Mouse (Mus musculus) yolk sac, embryonic 10.5 days (tissue): Measurements from ENCODE around the gene Tmem132e.

Experiments
- DNase-seq: peaks from one replicate; pipeline ENCODE4 v3.0.0-alpha.2; 2017; ENCODE audit warnings: low spot score

The Tmem132e gene

DNA sequence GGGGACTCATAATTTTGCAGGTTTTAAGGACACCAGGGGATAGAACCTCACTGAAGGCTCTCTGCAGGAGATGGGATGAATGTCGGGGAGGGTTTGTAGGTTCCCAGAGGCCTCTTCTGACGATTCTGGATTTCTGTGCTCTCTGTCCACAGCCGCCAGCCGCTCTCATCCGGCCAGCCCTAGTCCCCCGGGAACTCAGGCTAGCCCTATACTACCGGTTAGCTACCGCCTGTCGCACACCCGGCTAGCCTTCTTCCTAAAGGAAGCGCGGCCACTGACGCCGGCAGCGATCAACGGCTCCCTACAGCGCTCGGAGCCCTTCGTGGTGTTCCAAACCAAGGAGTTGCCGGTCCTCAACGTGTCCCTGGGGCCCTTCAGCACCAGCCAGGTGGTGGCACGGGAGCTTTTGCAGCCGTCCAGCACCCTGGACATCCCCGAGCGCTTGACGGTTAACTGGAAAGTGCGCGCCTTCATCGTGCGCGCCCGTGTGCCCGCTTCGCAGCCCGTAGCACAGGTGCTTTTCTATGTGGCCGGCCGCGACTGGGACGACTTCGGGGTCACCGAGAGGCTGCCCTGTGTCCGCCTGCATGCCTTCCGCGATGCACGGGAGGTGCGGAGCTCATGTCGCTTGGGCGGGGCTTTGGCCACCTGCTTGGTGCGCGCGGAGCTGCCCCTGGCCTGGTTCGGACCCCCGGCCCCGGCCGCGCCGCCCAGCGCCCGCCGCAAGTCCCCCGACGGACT, 45.6 kb downstream of the Tmem132e start:
- no peak for DNase-seq

GRCm38 (mm10) chr11:82434832-82435182, 46.1 kb downstream of the Tmem132e start:
- DNase-seq: no peak

- no peak for DNase-seq
Observed at GRCm38 (mm10) chr11:82448485-82448884, 59.8 kb downstream of the Tmem132e start.

- DNase-seq: no peak
Observed at GRCm38 (mm10) chr11:82452516-82452915, 63.8 kb downstream of the Tmem132e start.

DNA sequence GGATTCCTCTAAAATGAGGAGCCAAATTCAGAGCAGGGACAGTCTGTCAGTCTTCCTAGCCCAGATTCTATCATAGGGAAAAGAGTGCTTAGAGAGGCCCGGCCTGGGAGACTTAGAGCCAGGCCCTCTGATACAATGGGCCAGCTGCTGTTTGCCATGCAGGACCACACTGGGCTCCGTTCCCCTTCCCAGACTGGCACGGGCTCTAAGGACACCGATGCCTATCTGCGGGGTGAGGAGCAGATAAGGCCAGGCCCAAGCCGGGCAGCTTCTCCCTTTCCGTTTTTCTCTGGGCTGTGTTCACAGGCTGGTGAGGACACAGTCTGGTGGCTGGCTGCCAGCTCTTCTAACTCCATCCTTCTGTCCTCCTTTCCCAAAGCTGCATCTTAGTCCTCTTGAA, 64.5 kb downstream of the Tmem132e start:
- no peak for DNase-seq

- no peak for DNase-seq
Observed at GRCm38 (mm10) chr11:82461326-82461725, 72.6 kb downstream of the Tmem132e start.

DNA sequence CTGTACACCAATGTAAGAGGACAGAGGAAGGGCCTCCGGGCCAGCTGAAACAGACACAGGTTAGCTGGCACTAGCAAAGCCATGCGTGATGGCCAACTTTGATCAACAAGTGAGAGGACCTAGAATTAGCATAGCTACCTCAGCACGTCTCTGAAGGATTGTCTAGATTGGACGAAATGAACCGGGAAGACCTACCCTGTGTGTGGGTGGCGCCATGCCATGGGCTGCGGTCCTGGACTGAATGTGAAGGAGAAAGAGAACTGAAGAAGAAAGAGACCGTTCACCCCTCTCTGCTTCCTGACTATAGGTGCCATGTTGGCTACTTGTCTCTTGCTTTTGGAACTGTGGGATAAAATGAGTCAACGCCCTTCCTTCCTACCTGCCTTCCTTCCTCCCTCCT, 76.8 kb downstream of the Tmem132e start:
- no peak for DNase-seq

- DNase-seq: no peak
Observed at GRCm38 (mm10) chr11:82467218-82467617, 78.5 kb downstream of the Tmem132e start.

GRCm38 (mm10) chr11:82471076-82471475, 82.4 kb downstream of the Tmem132e start:
- DNase-seq: no peak

DNA sequence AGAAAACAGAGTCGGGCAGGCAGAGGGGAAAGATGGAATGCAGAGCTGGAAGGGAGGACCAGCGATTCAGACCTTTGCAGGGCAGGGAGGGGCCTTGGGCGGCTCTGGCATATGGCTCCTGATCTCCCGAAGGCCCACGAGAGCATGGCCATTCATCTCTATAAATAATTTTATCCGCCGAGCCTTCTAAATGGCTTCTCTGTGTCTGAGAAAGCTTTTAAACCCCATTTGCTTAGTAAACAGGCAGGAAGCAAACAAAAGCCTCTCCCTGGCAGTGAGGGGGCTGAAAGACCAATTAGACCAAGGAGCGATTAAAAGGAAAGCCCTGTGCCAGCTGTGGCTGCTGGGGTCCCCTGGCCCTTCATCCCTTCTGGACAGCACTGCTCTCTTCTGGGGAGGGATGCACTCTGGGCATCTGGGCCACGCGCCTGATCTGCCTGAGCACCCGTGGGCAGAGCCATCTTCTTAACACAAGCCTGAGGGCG, 84.5 kb downstream of the Tmem132e start:
- DNase-seq: no peak

- no peak for DNase-seq
Observed at GRCm38 (mm10) chr11:82476092-82476491, 87.4 kb downstream of the Tmem132e start.

- no peak for DNase-seq
Observed at GRCm38 (mm10) chr11:82477412-82477811, 88.7 kb downstream of the Tmem132e start.

DNA sequence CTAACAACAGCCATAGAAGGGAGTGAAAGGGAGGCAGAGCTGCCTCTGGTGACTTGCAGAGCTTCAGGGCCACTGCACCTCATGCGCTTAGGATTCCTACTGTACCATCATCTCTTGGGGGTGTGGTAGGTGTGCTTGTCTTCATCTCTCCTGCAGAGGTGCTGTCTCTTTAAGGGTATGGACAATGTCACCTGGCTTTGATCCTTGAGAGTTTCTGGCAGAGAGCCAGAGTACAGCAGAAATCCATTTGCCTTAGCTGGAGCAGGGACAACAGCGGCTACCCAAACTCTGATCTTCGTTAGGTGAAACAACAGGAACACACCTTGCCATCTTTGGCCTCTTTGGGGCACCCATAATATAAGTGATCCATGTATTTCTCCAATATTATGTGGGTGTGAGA, 92.2 kb downstream of the Tmem132e start:
- DNase-seq: no peak

GRCm38 (mm10) chr11:82487359-82488086, 98.8 kb downstream of the Tmem132e start:
- peak; percentile 75 for DNase-seq

- no peak for DNase-seq
Observed at GRCm38 (mm10) chr11:82490896-82491295, 102.2 kb downstream of the Tmem132e start.
